Mouse (Mus musculus): Measurements from ENCODE around the gene Tnni3. TPM values are rescaled to one million over a fixed set of nuclear protein-coding genes. Genes with fewer than 3 reads are reported as not detected.
A peak's percentile ranks its signal among the peaks of the same experiment; 100 is the strongest.

Gene Tnni3
- total RNA-seq, 2 experiments from 2014 or later: not detected

- DNase-seq (ENCODE audit: extremely low spot score in 1 of 2, low spot score in 2 of 2): peak in 1 of 2 experiments; percentile 70
- intact Hi-C loops (cut with DNase I): no loop called here
Measured at GRCm38 (mm10) chr7:4502421-4503090, 21.5 kb downstream of the Tnni3 start.

GRCm38 (mm10) chr7:4501558-4502397 lies 22.3 kb downstream of the Tnni3 start, which contains the start of gene Ppp1r12c:
Ppp1r12c (minus strand) TSS chr7:4501680.
- intact Hi-C loops (cut with DNase I): no loop called here
- DNase-seq (ENCODE audit: extremely low spot score in 1 of 2, low spot score in 2 of 2): peak; percentile 92 to 98

- peak in 1 of 2 experiments; percentile 80 for DNase-seq (ENCODE audit: extremely low spot score in 1 of 2, low spot score in 2 of 2)
Measured at GRCm38 (mm10) chr7:4500892-4501471, 23.0 kb downstream of the Tnni3 start.

GRCm38 (mm10) chr7:4499034-4499433 lies 25.0 kb downstream of the Tnni3 start:
- intact Hi-C loops (cut with DNase I): no loop called here

More at GRCm38 (mm10) chr7:4500892-4501471, 23.0 kb downstream of the Tnni3 start:
- intact Hi-C loops (cut with DNase I): no loop called here

GRCm38 (mm10) chr7:4498251-4498650 lies 25.8 kb downstream of the Tnni3 start:
- intact Hi-C loops (cut with DNase I): no loop called here
- DNase-seq (ENCODE audit: extremely low spot score in 1 of 2, low spot score in 2 of 2): peak in 1 of 2 experiments; percentile 81

More at GRCm38 (mm10) chr7:4499034-4499433, 25.0 kb downstream of the Tnni3 start:
- DNase-seq (ENCODE audit: extremely low spot score in 1 of 2, low spot score in 2 of 2): no peak

GRCm38 (mm10) chr7:4497271-4497903 lies 26.6 kb downstream of the Tnni3 start:
- intact Hi-C loops (cut with DNase I): no loop called here
- DNase-seq (ENCODE audit: extremely low spot score in 1 of 2, low spot score in 2 of 2): no peak

- DNase-seq (ENCODE audit: extremely low spot score in 1 of 2, low spot score in 2 of 2): no peak
- intact Hi-C loops (cut with DNase I): no loop called here
Measured at GRCm38 (mm10) chr7:4496468-4496867, 27.6 kb downstream of the Tnni3 start.

- no peak for DNase-seq (ENCODE audit: extremely low spot score in 1 of 2, low spot score in 2 of 2)
- intact Hi-C loops (cut with DNase I): no loop called here
Measured at GRCm38 (mm10) chr7:4493991-4494390, 30.0 kb downstream of the Tnni3 start.

GRCm38 (mm10) chr7:4492284-4493224 lies 31.5 kb downstream of the Tnni3 start:
- no peak for DNase-seq (ENCODE audit: extremely low spot score in 1 of 2, low spot score in 2 of 2)
- intact Hi-C loops (cut with DNase I): no loop called here

GRCm38 (mm10) chr7:4491308-4491707 lies 32.7 kb downstream of the Tnni3 start:
- intact Hi-C loops (cut with DNase I): no loop called here
- no peak for DNase-seq (ENCODE audit: extremely low spot score in 1 of 2, low spot score in 2 of 2)

- DNase-seq (ENCODE audit: extremely low spot score in 1 of 2, low spot score in 2 of 2): peak in 1 of 2 experiments; percentile 45
Measured at GRCm38 (mm10) chr7:4482281-4482680, 41.7 kb downstream of the Tnni3 start.

GRCm38 (mm10) chr7:4479674-4480073 lies 44.4 kb downstream of the Tnni3 start:
- intact Hi-C loops (cut with DNase I): no loop called here
- peak in 1 of 2 experiments; percentile 57 for DNase-seq (ENCODE audit: extremely low spot score in 1 of 2, low spot score in 2 of 2)

More at GRCm38 (mm10) chr7:4482281-4482680, 41.7 kb downstream of the Tnni3 start:
- intact Hi-C loops (cut with DNase I): no loop called here

- DNase-seq (ENCODE audit: extremely low spot score in 1 of 2, low spot score in 2 of 2): peak in 1 of 2 experiments; percentile 33
- intact Hi-C loops (cut with DNase I): no loop called here
Measured at GRCm38 (mm10) chr7:4478796-4479291, 45.2 kb downstream of the Tnni3 start.

- intact Hi-C loops (cut with DNase I): no loop called here
- peak; percentile 69 to 80 for DNase-seq (ENCODE audit: extremely low spot score in 1 of 2, low spot score in 2 of 2)
Measured at GRCm38 (mm10) chr7:4478021-4478795, 45.8 kb downstream of the Tnni3 start.

- intact Hi-C loops (cut with DNase I): loop anchor here (5.0 kb wide), 1 partner anchor 797 kb away; the partner anchor contains the start of gene Tmc4
Measured at GRCm38 (mm10) chr7:4473940-4474339, 50.1 kb downstream of the Tnni3 start.

GRCm38 (mm10) chr7:4471179-4471555 lies 52.9 kb downstream of the Tnni3 start:
- peak; percentile 83 to 92 for DNase-seq (ENCODE audit: extremely low spot score in 1 of 2, low spot score in 2 of 2)
- intact Hi-C loops (cut with DNase I): loop anchor here (2.0 to 5.0 kb wide), 2 partner anchors 38 to 794 kb away; partner anchors contain the start of gene Tmc4

More at GRCm38 (mm10) chr7:4473940-4474339, 50.1 kb downstream of the Tnni3 start:
- DNase-seq (ENCODE audit: extremely low spot score in 1 of 2, low spot score in 2 of 2): peak in 1 of 2 experiments; percentile 51
